ENCODE assay signal across 9 mouse cellular contexts in genomic region chr11:82746857-82747366, GRCm38 (mm10). TPM values are rescaled to one million over a fixed set of nuclear protein-coding genes. Genes with fewer than 3 reads are reported as not detected.
DNase-seq lines count a peak whose midpoint lies in the region; ATAC-seq lines count a peak whose summit lies in the region.
"Had no signal": no experiment of that assay in that cellular context is flagged by ENCODE, and none has a peak within 500 bp of the region (broad histone marks: within the 10 kb centered on the region; RNA-seq: fewer than 3 reads in every experiment).

No protein-coding gene starts in this region.

- H3K27me3 ChIP-seq in liver, embryonic 16.5 days (ENCODE audit: control insufficient read depth, insufficient read depth, low read depth, low read length), result no peaks in the 10 kb centered on the region
- H3K27me3 ChIP-seq in midbrain, embryonic 14.5 days (ENCODE audit: control insufficient read depth, insufficient read depth, low read length), result no peaks in the 10 kb centered on the region
- H3K27me3 ChIP-seq in forebrain, embryonic 10.5 days (ENCODE audit: poor library complexity, severe bottlenecking), result no peaks in the 10 kb centered on the region
- H3K27me3 ChIP-seq: neural tube, embryonic 13.5 days had no signal

- peaks cover 8% of the 10 kb centered on the region for H3K4me1 ChIP-seq in liver, embryonic 16.5 days (ENCODE audit: control insufficient read depth, low read depth, low read length)
- no peaks in the 10 kb centered on the region for H3K4me1 ChIP-seq in midbrain, embryonic 14.5 days (ENCODE audit: control insufficient read depth, insufficient read depth, low read length)
- H3K4me1 ChIP-seq in forebrain, embryonic 10.5 days, result no peaks in the 10 kb centered on the region
- H3K4me1 ChIP-seq: neural tube, embryonic 13.5 days had no signal

- H3K27ac ChIP-seq in liver, embryonic 16.5 days (ENCODE audit: low read length), result peak overlapping the region; percentile 59
- no peak overlapping the region for H3K27ac ChIP-seq in midbrain, embryonic 14.5 days (replicated peaks; ENCODE audit: low read depth, low read length)
- no peak overlapping the region for H3K27ac ChIP-seq in forebrain, embryonic 10.5 days
- H3K27ac ChIP-seq: neural tube, embryonic 13.5 days had no signal

- H3K36me3 ChIP-seq in liver, embryonic 16.5 days (ENCODE audit: control insufficient read depth, insufficient read depth), result no peaks in the 10 kb centered on the region
- no peaks in the 10 kb centered on the region for H3K36me3 ChIP-seq in midbrain, embryonic 14.5 days (ENCODE audit: control insufficient read depth, insufficient read depth, low read length)
- H3K36me3 ChIP-seq in forebrain, embryonic 10.5 days (replicated peaks), result no peaks in the 10 kb centered on the region
- H3K36me3 ChIP-seq: neural tube, embryonic 13.5 days had no signal

- peak; percentile 47; the same call in 1 of the 2 replicates for ATAC-seq in liver, embryonic 16.5 days (ENCODE audit: low read depth)
- ATAC-seq in midbrain, embryonic 14.5 days (ENCODE audit: low FRiP score, low TSS enrichment), result no peak

- WGBS in liver, embryonic 16.5 days (ENCODE audit: insufficient replicate concordance), result 18% methylated on average over 8 of the region's 8 CpGs
- WGBS in midbrain, embryonic 14.5 days, result 87% methylated on average over 8 of the region's 8 CpGs
- 87% methylated on average over 8 of the region's 8 CpGs for WGBS in forebrain, embryonic 10.5 days

- H3K4me3 ChIP-seq in liver, embryonic 16.5 days (ENCODE audit: low read depth, low read length), result peak overlapping the region; percentile 50
- no peak overlapping the region for H3K4me3 ChIP-seq in midbrain, embryonic 14.5 days (replicated peaks; ENCODE audit: low read depth, low read length)
- H3K4me3 ChIP-seq in forebrain, embryonic 10.5 days, result no peak overlapping the region
- H3K4me3 ChIP-seq: neural tube, embryonic 13.5 days had no signal

- peak; percentile 11 for DNase-seq in kidney, postnatal 14 days
- DNase-seq in kidney, adult 18-20 months, result no peak
- peak; percentile 50 for DNase-seq in heart, adult 8-10 months (ENCODE audit: low spot score)
- DNase-seq in thymus, postnatal 0 days (ENCODE audit: low spot score), result peak; percentile 63
- DNase-seq in cerebellum, postnatal 25 days, result no peak
- no peak for DNase-seq in midbrain, embryonic 14.5 days
- no peak for DNase-seq in forebrain, embryonic 10.5 days (ENCODE audit: extremely low spot score, low spot score)

- H3K9me3 ChIP-seq in liver, embryonic 16.5 days (replicated peaks; ENCODE audit: control insufficient read depth, low read length), result no peaks in the 10 kb centered on the region
- no peaks in the 10 kb centered on the region for H3K9me3 ChIP-seq in midbrain, embryonic 14.5 days (ENCODE audit: control insufficient read depth, low read length)
- H3K9me3 ChIP-seq in forebrain, embryonic 10.5 days, result no peaks in the 10 kb centered on the region
- H3K9me3 ChIP-seq: neural tube, embryonic 13.5 days had no signal

- H3K9ac ChIP-seq in liver, embryonic 16.5 days (ENCODE audit: low read depth, low read length), result peak overlapping the region; percentile 41
- no peak overlapping the region for H3K9ac ChIP-seq in midbrain, embryonic 14.5 days (replicated peaks; ENCODE audit: low read length)
- H3K9ac ChIP-seq: neural tube, embryonic 13.5 days had no signal

- H3K4me2 ChIP-seq in liver, embryonic 16.5 days (ENCODE audit: low read depth, low read length), result peak overlapping the region; percentile 55
- no peak overlapping the region for H3K4me2 ChIP-seq in midbrain, embryonic 14.5 days (ENCODE audit: low read length)
- H3K4me2 ChIP-seq: neural tube, embryonic 13.5 days had no signal

RNA-seq across cellular contexts. Expression of gene Cct6b, which starts 17.2 kb away (rescaled TPM):
- under 1 TPM; 0.19 to 0.28 (median 0.27) TPM for total RNA-seq in heart, adult 8-10 months (2022)
- 0.18 and 0.30 TPM in 2 replicates for polyA plus RNA-seq in liver, embryonic 16.5 days (2015; fragmentation: Nextera tagmentation; extraction: Ambion mirVana)
- 0.51 and 0.76 TPM in 2 replicates for polyA plus RNA-seq in thymus, postnatal 0 days (2015; fragmentation: Nextera tagmentation; extraction: Ambion mirVana)
- 0.46 and 0.55 TPM in 2 replicates for polyA plus RNA-seq in midbrain, embryonic 14.5 days (2014; fragmentation: Nextera tagmentation; extraction: Ambion mirVana)
- 0.31 and 0.33 TPM in 2 replicates for polyA plus RNA-seq in forebrain, embryonic 10.5 days (2016; fragmentation: Nextera tagmentation; extraction: Ambion mirVana)

RNA-seq across cellular contexts. Expression of gene Zfp830, which starts 17.2 kb away (rescaled TPM):
- total RNA-seq in heart, adult 8-10 months (2022), result 10 to 100 TPM; 12.4 to 13.9 (median 13.1) TPM
- 16.7 and 16.9 TPM in 2 replicates for polyA plus RNA-seq in liver, embryonic 16.5 days (2015; fragmentation: Nextera tagmentation; extraction: Ambion mirVana)
- polyA plus RNA-seq in thymus, postnatal 0 days (2015; fragmentation: Nextera tagmentation; extraction: Ambion mirVana), result 38.1 and 39.5 TPM in 2 replicates
- 24.2 and 26.9 TPM in 2 replicates for polyA plus RNA-seq in midbrain, embryonic 14.5 days (2014; fragmentation: Nextera tagmentation; extraction: Ambion mirVana)
- polyA plus RNA-seq in forebrain, embryonic 10.5 days (2016; fragmentation: Nextera tagmentation; extraction: Ambion mirVana), result 36.9 and 38.7 TPM in 2 replicates

RNA-seq across cellular contexts. Expression of gene Lig3, which starts 34.0 kb away (rescaled TPM):
- total RNA-seq in heart, adult 8-10 months (2022), result 10 to 100 TPM; 13.7 to 16.8 (median 16.6) TPM
- 7.9 and 8.4 TPM in 2 replicates for polyA plus RNA-seq in liver, embryonic 16.5 days (2015; fragmentation: Nextera tagmentation; extraction: Ambion mirVana)
- polyA plus RNA-seq in thymus, postnatal 0 days (2015; fragmentation: Nextera tagmentation; extraction: Ambion mirVana), result 19.8 and 21.5 TPM in 2 replicates
- polyA plus RNA-seq in midbrain, embryonic 14.5 days (2014; fragmentation: Nextera tagmentation; extraction: Ambion mirVana), result 23.0 and 35.3 TPM in 2 replicates
- polyA plus RNA-seq in forebrain, embryonic 10.5 days (2016; fragmentation: Nextera tagmentation; extraction: Ambion mirVana), result 50.3 and 51.4 TPM in 2 replicates

Comparison
In these comparisons a context has a peak if more than half of its experiments do, and no peak if none do; other contexts are left out.
1. DNase-seq: peak in kidney, postnatal 14 days (single experiment), heart, adult 8-10 months (single experiment) and thymus, postnatal 0 days (single experiment); none in kidney, adult 18-20 months (single experiment), cerebellum, postnatal 25 days (0 of 2), midbrain, embryonic 14.5 days (single experiment) and forebrain, embryonic 10.5 days (single experiment).